Mouse (Mus musculus) activated CD4-positive, CD25-positive, alpha-beta regulatory T cell (primary cell): ENCODE measurements around the gene Klrc3. TPM values are rescaled to one million over a fixed set of nuclear protein-coding genes. Genes with fewer than 3 reads are reported as not detected.

Experiments used
- polyA plus RNA-seq, 2 experiments: library from polyadenylated mRNA; unstranded; fragments of 100-300 nt; shearing (Covaris generic); gene quantifications; one replicate each; pipeline ENCODE4 v1.2.1; 2017

The Klrc3 gene
- not detected for polyA plus RNA-seq

GRCm38 (mm10) chr6:129643237-129643636 is at the start of gene Klrc3:
TSS of gene Klrc3 (minus strand) at chr6:129643337.

GRCm38 (mm10) chr6:129678873-129679272 is 35.7 kb upstream of the Klrc3 start, which contains the start of gene Klrc1:
TSS of gene Klrc1 (minus strand) at chr6:129678973.

DNA sequence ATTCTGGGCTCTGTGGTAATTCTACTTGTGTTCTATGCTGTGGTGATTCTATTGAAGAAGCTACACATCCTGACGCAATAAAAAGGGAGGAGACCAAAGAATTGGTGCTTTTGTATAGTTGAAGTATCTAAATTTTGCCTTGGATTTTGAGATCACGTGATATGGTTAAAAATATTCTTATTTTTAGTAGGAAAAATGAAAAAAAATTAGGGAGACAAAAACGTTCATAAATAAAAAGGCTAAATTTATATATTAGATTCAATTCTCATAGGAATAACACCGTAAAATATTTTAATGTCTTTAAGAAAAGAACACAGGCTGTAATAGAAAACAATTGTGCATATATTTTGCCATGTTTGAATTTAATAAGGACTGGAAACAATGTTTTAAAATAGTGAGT is 17.5 kb upstream of the Klrc3 start, which contains the start of gene Klrc2:
Gene Klrc2, minus strand, starts transcription at position 101 of the 400 bp plus-strand sequence.

GRCm38 (mm10) chr6:129623735-129624134 is 19.4 kb downstream of the Klrc3 start, which contains the start of gene Klrk1:
TSS of gene Klrk1 (minus strand) at chr6:129623864.

DNA sequence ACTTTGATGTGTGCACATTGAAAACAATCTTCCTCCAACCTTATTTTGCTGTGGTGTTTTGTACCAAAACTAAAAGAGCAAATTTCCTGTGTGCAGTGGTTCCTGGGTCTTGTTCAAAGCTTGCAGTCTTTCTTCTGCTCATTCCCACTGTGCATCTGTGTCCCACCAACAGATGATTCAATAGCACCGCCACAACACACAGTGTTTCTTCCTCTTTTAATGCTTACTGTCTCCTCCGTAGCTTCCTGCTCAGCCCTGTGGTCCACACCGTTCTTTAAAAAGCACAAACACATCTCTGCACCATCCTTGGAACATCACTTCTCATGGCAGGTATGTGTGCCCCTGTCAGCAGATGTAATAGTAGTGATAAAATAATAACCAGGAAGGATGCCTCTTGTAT is 51.6 kb downstream of the Klrc3 start, which contains the start of gene Klrd1:
Gene Klrd1, plus strand, starts transcription at position 275 of the 400 bp plus-strand sequence.

Other genes with a start within 250 kb of the Klrc3 start
- gene Clec1b, start 246.0 kb downstream of the Klrc3 start, polyA plus RNA-seq = under 1 TPM in 1 of 2 experiments, not detected in 1; 0.75 TPM
- not detected for gene Clec9a, start 234.5 kb downstream of the Klrc3 start, polyA plus RNA-seq
- gene Clec1a, start 191.3 kb downstream of the Klrc3 start, polyA plus RNA-seq = not detected
- gene Olr1, start 136.2 kb downstream of the Klrc3 start, polyA plus RNA-seq = under 1 TPM in 1 of 2 experiments, not detected in 1; 0.49 TPM
- not detected for gene Tmem52b, start 130.8 kb downstream of the Klrc3 start, polyA plus RNA-seq
- 10 to 100 TPM in 1 of 2 experiments, 1 to 10 TPM in 1; 6.1 to 12.8 TPM for gene Gabarapl1, start 110.2 kb downstream of the Klrc3 start, polyA plus RNA-seq
- gene Klre1, start 65.4 kb downstream of the Klrc3 start, polyA plus RNA-seq = not detected
- 1 to 10 TPM; 1.4 to 2.8 TPM for gene Klrd1, start 51.6 kb downstream of the Klrc3 start, polyA plus RNA-seq
- 1 to 10 TPM in 1 of 2 experiments, under 1 TPM in 1; 0.87 to 2.1 TPM for gene Klrk1, start 19.5 kb downstream of the Klrc3 start, polyA plus RNA-seq
- under 1 TPM; 0.42 to 0.72 TPM for gene Klrc2, start 17.4 kb upstream of the Klrc3 start, polyA plus RNA-seq
- 1 to 10 TPM in 1 of 2 experiments, under 1 TPM in 1; 0.52 to 1.2 TPM for gene Klrc1, start 35.6 kb upstream of the Klrc3 start, polyA plus RNA-seq
- under 1 TPM in 1 of 2 experiments, not detected in 1; 0.34 TPM for gene Klri1, start 73.8 kb upstream of the Klrc3 start, polyA plus RNA-seq
- under 1 TPM in 1 of 2 experiments, not detected in 1; 0.14 TPM for gene Klri2, start 97.1 kb upstream of the Klrc3 start, polyA plus RNA-seq
- not detected for gene Gm156, start 140.9 kb upstream of the Klrc3 start, polyA plus RNA-seq
- gene Gm17631, start 219.3 kb upstream of the Klrc3 start, polyA plus RNA-seq = not detected
- gene Klra17, start 233.3 kb upstream of the Klrc3 start, polyA plus RNA-seq = under 1 TPM in 1 of 2 experiments, not detected in 1; 0.31 TPM